Comparison of ENCODE assay signal across 8 mouse cellular contexts in the genomic region with DNA sequence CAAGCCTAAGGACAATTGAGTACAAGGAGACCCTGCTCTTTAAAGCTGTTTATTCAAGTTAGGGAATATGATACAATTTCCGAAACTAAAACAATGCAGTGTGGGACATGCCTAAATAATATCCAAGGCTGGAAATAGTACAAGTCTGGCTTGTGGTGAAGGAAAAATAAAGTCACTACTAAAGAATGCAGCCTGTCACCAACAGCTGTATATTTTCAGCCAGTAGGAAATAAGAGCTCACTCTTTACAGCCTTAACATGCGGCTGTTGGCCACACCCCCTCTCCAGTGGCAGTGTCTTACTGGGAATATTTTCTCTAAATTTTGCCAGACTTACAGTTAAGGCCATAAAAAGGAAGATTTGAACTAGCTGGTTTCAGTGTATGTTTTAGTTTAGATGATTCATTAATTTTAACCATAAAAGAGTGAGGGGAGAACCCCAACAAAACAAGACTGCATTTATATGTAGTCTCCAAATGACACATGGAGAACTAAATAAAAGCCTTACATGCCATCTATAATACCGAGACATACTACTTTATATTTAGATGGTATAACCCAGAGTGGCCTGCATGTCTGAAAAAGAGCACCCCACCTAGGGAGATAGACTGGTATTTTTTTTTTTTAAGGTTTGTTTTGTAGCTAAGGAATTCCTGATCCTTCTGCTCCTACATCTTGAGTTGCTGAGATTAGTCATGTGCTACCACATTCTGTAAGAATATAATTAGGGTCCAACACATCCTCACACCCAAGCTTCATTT. TPM values are rescaled to one million over a fixed set of nuclear protein-coding genes. Genes with fewer than 3 reads are reported as not detected.
A peak's percentile ranks its signal among the peaks of the same experiment; 100 is the strongest.
DNase-seq lines count a peak whose midpoint lies in the region; ATAC-seq and TF ChIP-seq lines count a peak whose summit lies in the region.
"Had no signal": no experiment of that assay in that cellular context is flagged by ENCODE, and none has a peak within 500 bp of the region (broad histone marks: within the 10 kb centered on the region; RNA-seq: fewer than 3 reads in every experiment).

No protein-coding gene starts in this region.

- H3K4me2 ChIP-seq in intestine, postnatal 0 days (replicated peaks; ENCODE audit: low read depth) = no peak overlapping the region

- no peak overlapping the region for H3K9ac ChIP-seq in intestine, postnatal 0 days (ENCODE audit: low read depth, low read length)

- H3K4me3 ChIP-seq in intestine, postnatal 0 days (ENCODE audit: low read depth, low read length) = no peak overlapping the region

- 0 out of 2 replicates have a peak, but pooled peaks cover under 1% of the 10 kb centered on the region for H3K36me3 ChIP-seq in intestine, postnatal 0 days (ENCODE audit: control insufficient read depth, insufficient read depth)

- no peaks in the 10 kb centered on the region for H3K4me1 ChIP-seq in intestine, postnatal 0 days (replicated peaks; ENCODE audit: control insufficient read depth, insufficient read depth, low read length)

- peak; percentile 9 for TF ChIP-seq CTCF in Patski (IDR thresholded peaks at IDR 0.05)
- no peak for TF ChIP-seq CTCF in intestine, postnatal 0 days (IDR thresholded peaks at IDR 0.05; ENCODE audit: low read depth)

- 48% methylated on average over 3 of the region's 3 CpGs for WGBS in intestine, postnatal 0 days

- DNase-seq in Patski (ENCODE audit: low read depth, low spot score) = no peak
- DNase-seq in forelimb bud, embryonic 11.5 days (ENCODE audit: low read depth, low spot score) = peak; percentile 20
- DNase-seq in lung, postnatal 10 days = peak; percentile 86
- DNase-seq in left cerebral cortex, adult 18-20 months (ENCODE audit: low spot score in 2 of 2) = no peak
- DNase-seq in cerebellum, postnatal 4 days (ENCODE audit: low spot score in 2 of 2) = no peak
- DNase-seq: gastrocnemius, postnatal 14 days had no signal

- POLR2A ChIA-PET in Patski (lab: Charles Lee) = interaction anchor here (0.5 kb wide), 1 partner anchor 193 kb away, joined by 3 read pairs; no protein-coding TSS in a partner anchor

- H3K9me3 ChIP-seq in intestine, postnatal 0 days (ENCODE audit: control insufficient read depth) = no peaks in the 10 kb centered on the region

- in situ Hi-C loops in Patski (cut with MboI; ENCODE audit: low pct_unique_long_range_greater_than_20kb) = no loop called here

- H3K27me3 ChIP-seq in Patski = no peaks in the 10 kb centered on the region
- no peaks in the 10 kb centered on the region for H3K27me3 ChIP-seq in intestine, postnatal 0 days (replicated peaks; ENCODE audit: control insufficient read depth, insufficient read depth, low read length)

- CTCF ChIA-PET in Patski (lab: Charles Lee) = interaction anchor here (1.0 to 1.1 kb wide), 2 partner anchors 15 to 18 kb away, joined by 4 to 5 read pairs; no protein-coding TSS in a partner anchor

- ATAC-seq in Patski = peak; percentile 82
- peak; percentile 51; the same call in 1 of the 2 replicates for ATAC-seq in intestine, postnatal 0 days
- ATAC-seq in frontal cortex, adult (ENCODE audit: low TSS enrichment) = no peak

- no peak overlapping the region for H3K27ac ChIP-seq in intestine, postnatal 0 days (ENCODE audit: low read depth, low read length)

RNA-seq across cellular contexts. Expression of gene Rnf11, which starts 23.9 kb away (rescaled TPM):
- 95.6 TPM for polyA plus RNA-seq in Patski (2021)
- polyA plus RNA-seq in intestine, postnatal 0 days (2015; fragmentation: Nextera tagmentation; extraction: Ambion mirVana) = 36.0 and 39.2 TPM in 2 replicates
- 100 to 1,000 TPM; 222 to 227 TPM for total RNA-seq in left cerebral cortex, adult 18-20 months (2021)

RNA-seq across cellular contexts. Expression of gene Ttc39a, which starts 54.2 kb away (rescaled TPM):
- 7.2 TPM for polyA plus RNA-seq in Patski (2021)
- 6.3 and 7.5 TPM in 2 replicates for polyA plus RNA-seq in intestine, postnatal 0 days (2015; fragmentation: Nextera tagmentation; extraction: Ambion mirVana)
- 1 to 10 TPM; 2.7 to 4.3 TPM for total RNA-seq in left cerebral cortex, adult 18-20 months (2021)

Comparison
In these comparisons a context has a peak if more than half of its experiments do, and no peak if none do; other contexts are left out.
1. DNase-seq: peak in forelimb bud, embryonic 11.5 days (single experiment) and lung, postnatal 10 days (single experiment); none in Patski (single experiment), left cerebral cortex, adult 18-20 months (0 of 2) and cerebellum, postnatal 4 days (0 of 2).